Mouse (Mus musculus) spleen, embryonic (tissue): ENCODE data around the gene Zbtb43.

Experiments used
- CTCF ChIA-PET: fragments of 350-600 bp; sonication (Branson Sonifier 250); formaldehyde crosslinking; loops from one replicate; lab custom pipeline; 2022; lab: Charles Lee

Zbtb43 gene

GRCm38 (mm10) chr2:33454816-33455215 is 13.5 kb downstream of the Zbtb43 start:
- CTCF ChIA-PET = no interaction called here

- CTCF ChIA-PET = no interaction called here
Observed at GRCm38 (mm10) chr2:33453476-33453875, 14.9 kb downstream of the Zbtb43 start.

GRCm38 (mm10) chr2:33452721-33453120 is 15.6 kb downstream of the Zbtb43 start:
- CTCF ChIA-PET = no interaction called here

GRCm38 (mm10) chr2:33452140-33452539 is 16.2 kb downstream of the Zbtb43 start:
- CTCF ChIA-PET = no interaction called here

- CTCF ChIA-PET = no interaction called here
Observed at GRCm38 (mm10) chr2:33451038-33451978, 17.1 kb downstream of the Zbtb43 start.

- CTCF ChIA-PET = interaction anchor here (1.2 kb wide), 1 partner anchor 16 kb away, joined by 4 read pairs; no protein-coding TSS in a partner anchor
Observed at GRCm38 (mm10) chr2:33449119-33449873, 19.1 kb downstream of the Zbtb43 start.

- CTCF ChIA-PET = interaction anchor here (0.6 kb wide), 1 partner anchor 22 kb away, joined by 10 read pairs; the partner anchor contains the start of gene Zbtb43
Observed at GRCm38 (mm10) chr2:33446796-33447195, 21.6 kb downstream of the Zbtb43 start.

GRCm38 (mm10) chr2:33445741-33446140 is 22.6 kb downstream of the Zbtb43 start:
- CTCF ChIA-PET = interaction anchor here (0.6 kb wide), 1 partner anchor 271 kb away, joined by 6 read pairs; no protein-coding TSS in a partner anchor

GRCm38 (mm10) chr2:33444862-33445261 is 23.5 kb downstream of the Zbtb43 start:
- CTCF ChIA-PET = no interaction called here

- CTCF ChIA-PET = no interaction called here
Observed at GRCm38 (mm10) chr2:33444358-33444757, 24.0 kb downstream of the Zbtb43 start.

GRCm38 (mm10) chr2:33442701-33443100 is 25.7 kb downstream of the Zbtb43 start:
- CTCF ChIA-PET = interaction anchor here (0.7 to 1.5 kb wide), 2 partner anchors 9 to 648 kb away, joined by 3 to 6 read pairs; no protein-coding TSS in a partner anchor

GRCm38 (mm10) chr2:33440893-33441292 is 27.5 kb downstream of the Zbtb43 start:
- CTCF ChIA-PET = interaction anchor here (0.6 kb wide), 1 partner anchor 37 kb away, joined by 3 read pairs; no protein-coding TSS in a partner anchor

GRCm38 (mm10) chr2:33439980-33440670 is 28.2 kb downstream of the Zbtb43 start:
- CTCF ChIA-PET = interaction anchor here (0.6 kb wide), 1 partner anchor 38 kb away, joined by 3 read pairs; no protein-coding TSS in a partner anchor

GRCm38 (mm10) chr2:33439471-33439881 is 28.9 kb downstream of the Zbtb43 start:
- CTCF ChIA-PET = no interaction called here

GRCm38 (mm10) chr2:33438377-33438776 is 30.0 kb downstream of the Zbtb43 start:
- CTCF ChIA-PET = no interaction called here

GRCm38 (mm10) chr2:33437184-33437583 is 31.2 kb downstream of the Zbtb43 start:
- CTCF ChIA-PET = no interaction called here

- CTCF ChIA-PET = no interaction called here
Observed at GRCm38 (mm10) chr2:33436035-33436580, 32.3 kb downstream of the Zbtb43 start.

- CTCF ChIA-PET = no interaction called here
Observed at GRCm38 (mm10) chr2:33435036-33435650, 33.2 kb downstream of the Zbtb43 start.

GRCm38 (mm10) chr2:33432877-33433276 is 35.5 kb downstream of the Zbtb43 start:
- CTCF ChIA-PET = interaction anchor here (0.6 to 0.9 kb wide), 4 partner anchors 9 to 23 kb away, joined by 3 to 4 read pairs (median 3); no protein-coding TSS in a partner anchor
